Mouse (Mus musculus) liver, adult 2 months (tissue): ENCODE results near the gene Tmem268.

Source experiments
- CTCF ChIP-seq: fragments of 200-500 bp; IDR thresholded peaks from 2 replicates; pipeline ENCODE4 v1.5.1; 2011; ENCODE audit warnings: low read depth, low read length, control low read depth
- POLR2A ChIP-seq: fragments of 200-500 bp; IDR thresholded peaks from 2 replicates; pipeline ENCODE4 v1.6.1; 2011; ENCODE audit warnings: low read length, control low read depth; ENCODE audit not compliant: insufficient read depth; ENCODE audit errors: extremely low read depth

DNA sequence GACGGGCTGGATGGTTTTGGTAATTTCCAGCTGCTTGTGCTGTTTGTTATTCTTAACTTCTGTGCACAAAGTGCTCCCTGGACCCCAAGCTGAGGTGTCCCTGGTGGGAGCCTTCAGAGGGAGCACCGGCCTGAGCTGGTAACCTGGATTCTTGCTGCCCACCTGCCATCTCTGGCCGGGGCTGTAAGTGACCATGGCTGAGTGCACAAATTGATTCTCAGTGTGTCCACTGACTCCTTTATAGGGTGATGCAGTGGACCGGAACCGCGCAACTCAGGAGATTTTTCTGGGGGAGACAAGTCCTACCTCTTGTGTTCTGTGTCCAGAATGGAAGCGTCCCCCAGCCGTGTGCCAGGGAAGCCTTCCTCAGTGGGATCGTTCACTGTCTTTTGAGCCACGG lies 26.6 kb downstream of the Tmem268 start:
- TF ChIP-seq CTCF (no peak), POLR2A (no peak)
